Mouse (Mus musculus) megakaryocyte, embryonic 14.5 days (primary cell): Measurements from ENCODE around the gene Ripor2. TPM values are rescaled to one million over a fixed set of nuclear protein-coding genes. Genes with fewer than 3 reads are reported as not detected.

Experiments used
- H3K27me3 ChIP-seq: replicated peaks from 2 replicates; pipeline ENCODE3; 2012; ENCODE audit warnings: inconsistent platforms
- H3K36me3 ChIP-seq: replicated peaks from 2 replicates; pipeline ENCODE3; 2012; ENCODE audit warnings: low read length, inconsistent platforms, mixed read lengths
- H3K4me1 ChIP-seq: 2 replicates; pipeline ENCODE4 v1.6.1; 2012; ENCODE audit warnings: inconsistent platforms
- H3K4me3 ChIP-seq: replicated peaks from 2 replicates; pipeline ENCODE3; 2012; ENCODE audit warnings: moderate library complexity, mild to moderate bottlenecking, inconsistent platforms
- H3K9me3 ChIP-seq: 2 replicates; pipeline ENCODE4 v1.6.1; 2012; ENCODE audit warnings: inconsistent platforms
- FLI1 ChIP-seq: IDR thresholded peaks from 2 replicates; pipeline ENCODE4 v1.6.1; 2012; ENCODE audit warnings: low read length, inconsistent platforms, mixed read lengths
- GATA1 ChIP-seq: IDR thresholded peaks from 3 replicates; pipeline ENCODE4 v1.6.1; 2012; ENCODE audit warnings: mixed read lengths, low read length, inconsistent platforms, borderline replicate concordance
- polyA plus RNA-seq: library from polyadenylated mRNA; stranded (reverse); fragments of >175 nt; gene quantifications from 2 replicates; pipeline ENCODE4 v1.2.3, GENCODE M21; 2012; ENCODE audit warnings: low replicate concordance; ENCODE audit not compliant: insufficient read depth

Ripor2 gene
- polyA plus RNA-seq, 1 experiment = 12.6 TPM

DNA sequence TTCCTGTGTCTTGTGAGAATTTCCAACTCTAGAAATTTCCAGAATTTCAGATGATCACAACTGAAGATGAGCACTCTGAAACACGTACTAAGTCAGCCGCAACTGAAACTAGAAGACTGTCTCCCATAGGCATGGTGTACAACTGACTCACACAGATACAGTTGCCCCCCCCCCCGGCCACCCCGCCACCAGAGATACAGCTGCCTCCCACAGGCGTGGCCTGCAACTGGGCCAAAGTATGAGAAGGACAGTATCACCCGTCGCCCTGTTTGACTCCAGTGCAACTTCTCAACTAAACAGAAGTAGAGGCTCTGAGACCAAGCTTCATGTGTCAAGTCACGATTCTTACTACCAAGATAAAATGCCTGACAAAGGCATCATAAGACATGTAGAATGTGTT is 1.2 kb upstream of the Ripor2 start:
- peaks cover 74% of the 10 kb centered on the region for H3K4me1 ChIP-seq
- H3K4me3 ChIP-seq = no peak overlapping the region
- peaks cover 82% of the 10 kb centered on the region for H3K36me3 ChIP-seq
- H3K9me3 ChIP-seq = no peaks in the 10 kb centered on the region
- H3K27me3 ChIP-seq = no peaks in the 10 kb centered on the region
- TF ChIP-seq GATA1 (no peak), FLI1 (no peak)

DNA sequence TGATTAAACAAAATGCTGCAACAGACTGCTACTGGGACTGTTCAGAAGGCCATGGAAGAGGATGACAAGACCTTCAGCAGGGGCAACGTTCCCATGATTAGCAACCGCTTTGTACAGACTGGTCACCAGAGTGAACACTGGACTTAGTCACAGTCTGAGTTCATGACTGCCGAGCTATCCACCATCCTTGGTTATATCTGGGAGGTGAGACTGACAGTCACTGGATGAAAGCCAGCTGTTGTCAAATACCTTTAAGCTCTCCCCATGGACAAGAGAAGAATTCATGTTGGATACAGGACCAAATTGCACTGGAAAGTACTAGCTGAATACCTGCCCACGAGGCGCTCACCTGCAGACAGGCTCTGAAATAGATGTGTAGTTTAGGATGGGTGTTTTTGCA is 2.4 kb downstream of the Ripor2 start:
- Histone ChIP-seq H3K9me3 (no peaks in the 10 kb centered on the region), H3K4me3 (no peak overlapping the region), H3K4me1 (peaks cover 72% of the 10 kb centered on the region), H3K27me3 (no peaks in the 10 kb centered on the region), H3K36me3 (peaks cover 83% of the 10 kb centered on the region)
- no peak for TF ChIP-seq GATA1
- TF ChIP-seq FLI1 = no peak

DNA sequence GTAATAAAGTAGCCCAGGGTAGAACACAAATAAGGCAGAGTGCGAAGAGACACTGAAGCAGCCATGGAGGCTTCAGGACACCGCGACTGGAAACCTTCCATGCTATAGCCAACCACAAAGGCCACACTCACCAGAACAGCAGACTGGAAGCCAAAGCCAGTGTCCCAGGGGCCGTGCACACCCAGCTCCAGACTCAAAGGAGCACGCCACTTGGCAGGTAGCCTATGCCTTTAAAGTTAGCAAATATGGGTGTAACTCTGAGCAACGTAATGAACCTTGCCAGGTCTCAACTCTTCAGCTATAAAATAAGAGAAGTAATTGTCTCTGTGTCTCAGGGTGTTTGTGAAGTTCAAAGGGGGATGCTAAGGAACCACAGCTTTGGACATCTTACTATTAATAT is 2.9 kb downstream of the Ripor2 start:
- H3K4me1 ChIP-seq = peaks cover 75% of the 10 kb centered on the region
- no peak overlapping the region for H3K4me3 ChIP-seq
- TF ChIP-seq FLI1 = no peak
- TF ChIP-seq GATA1 = no peak
- H3K36me3 ChIP-seq = peaks cover 87% of the 10 kb centered on the region
- H3K9me3 ChIP-seq = no peaks in the 10 kb centered on the region
- no peaks in the 10 kb centered on the region for H3K27me3 ChIP-seq

DNA sequence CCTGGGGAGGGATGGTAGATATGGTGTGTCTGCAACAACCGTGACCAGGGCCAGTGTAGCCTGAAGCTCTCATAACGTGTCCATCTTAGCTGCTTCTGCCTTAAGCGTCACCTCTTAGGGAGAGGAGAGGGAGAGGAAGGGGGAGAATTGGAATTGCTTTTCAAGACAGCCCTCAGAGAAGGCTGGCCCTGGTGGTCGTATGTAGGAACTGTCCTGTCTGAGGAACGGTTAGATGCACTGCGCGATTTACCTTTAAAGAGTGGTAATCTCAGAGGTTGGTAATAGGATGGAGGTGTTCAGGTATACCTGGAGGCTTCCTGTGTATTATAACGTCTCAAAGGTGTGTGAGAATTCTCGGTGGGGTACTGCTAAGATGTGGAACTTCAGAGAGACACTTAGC is 3.4 kb downstream of the Ripor2 start:
- Histone ChIP-seq H3K9me3 (no peaks in the 10 kb centered on the region), H3K36me3 (peaks cover 88% of the 10 kb centered on the region), H3K4me1 (peaks cover 80% of the 10 kb centered on the region), H3K27me3 (no peaks in the 10 kb centered on the region), H3K4me3 (no peak overlapping the region)
- no peak for TF ChIP-seq GATA1
- TF ChIP-seq FLI1 = no peak

DNA sequence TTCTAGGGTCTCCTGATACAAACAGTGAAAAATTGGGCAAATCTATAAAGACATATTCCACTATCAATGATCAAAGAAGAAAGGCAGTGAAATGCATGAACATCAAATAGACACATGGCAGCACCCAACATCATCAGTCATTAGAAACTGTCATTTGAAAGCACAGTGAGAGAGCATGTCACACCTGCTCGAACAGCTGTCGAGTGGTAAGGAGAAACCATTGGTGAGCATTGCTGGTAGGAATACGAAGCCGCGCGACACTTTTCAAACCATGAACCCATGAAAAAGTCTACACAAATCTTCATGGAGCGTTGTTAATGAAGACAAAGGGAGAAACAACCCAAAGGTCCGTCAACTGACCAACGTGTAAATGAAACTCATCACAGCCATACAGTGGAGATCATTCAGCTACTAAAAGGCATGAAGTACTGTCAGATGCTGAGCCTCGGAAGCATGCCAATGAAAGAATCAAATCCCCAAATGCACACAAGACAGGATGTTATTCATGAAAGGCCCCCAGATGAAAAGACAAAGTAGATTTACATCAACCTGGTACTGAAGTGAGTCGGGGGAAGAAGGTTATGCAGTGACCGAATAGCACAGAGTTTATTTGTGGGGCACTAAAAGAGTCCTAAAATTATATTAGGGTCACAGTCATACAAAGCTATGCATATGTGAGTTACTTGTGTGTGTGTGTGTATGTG is 5.4 kb downstream of the Ripor2 start:
- TF ChIP-seq FLI1 (no peak), GATA1 (no peak)
- Histone ChIP-seq H3K4me3 (no peak overlapping the region), H3K36me3 (peaks cover 88% of the 10 kb centered on the region), H3K4me1 (peaks cover 84% of the 10 kb centered on the region), H3K9me3 (no peaks in the 10 kb centered on the region), H3K27me3 (no peaks in the 10 kb centered on the region)

DNA sequence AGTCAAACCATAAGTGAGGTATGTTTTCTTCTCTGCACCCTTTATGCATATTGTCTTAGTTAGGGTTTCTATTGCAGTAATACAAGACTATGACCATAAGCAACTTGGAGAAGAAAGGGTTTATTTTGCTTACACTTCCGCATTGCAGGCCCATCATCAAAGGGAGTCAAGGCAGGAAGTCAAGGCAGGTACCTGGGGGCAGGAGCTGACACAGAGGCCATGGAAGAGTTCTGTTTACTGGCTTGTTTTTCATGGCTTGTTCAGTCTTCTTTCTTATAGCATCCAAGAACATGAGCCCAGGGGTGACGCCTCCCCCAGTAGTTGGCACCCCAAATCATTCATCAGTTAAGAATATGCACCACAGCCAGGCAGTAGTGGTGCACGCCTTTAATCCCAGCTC is 6.6 kb downstream of the Ripor2 start:
- H3K4me1 ChIP-seq = peaks cover 78% of the 10 kb centered on the region
- H3K4me3 ChIP-seq = no peak overlapping the region
- no peak for TF ChIP-seq FLI1
- TF ChIP-seq GATA1 = no peak
- H3K36me3 ChIP-seq = peaks cover 85% of the 10 kb centered on the region
- H3K9me3 ChIP-seq = no peaks in the 10 kb centered on the region
- H3K27me3 ChIP-seq = no peaks in the 10 kb centered on the region

DNA sequence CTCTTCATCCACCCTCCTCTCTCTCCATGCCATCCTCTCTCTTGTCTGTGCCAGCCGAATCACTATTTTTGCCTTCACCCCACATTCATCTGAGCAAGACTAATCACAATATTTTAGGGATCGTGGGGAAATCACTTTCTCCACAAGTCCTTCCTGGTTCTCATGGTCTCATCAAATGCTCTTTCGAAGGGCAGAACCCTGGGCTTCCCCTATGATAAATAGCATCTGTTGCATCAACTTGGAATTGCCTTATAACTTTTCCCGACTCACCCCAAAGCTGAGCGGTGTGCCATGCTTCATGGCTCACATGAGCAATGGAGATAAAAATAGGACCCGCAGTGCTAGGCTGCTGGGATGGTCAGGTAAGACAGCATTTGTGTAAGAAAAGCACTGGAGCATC is 9.7 kb downstream of the Ripor2 start:
- Histone ChIP-seq H3K27me3 (no peaks in the 10 kb centered on the region), H3K36me3 (peaks cover 89% of the 10 kb centered on the region)

DNA sequence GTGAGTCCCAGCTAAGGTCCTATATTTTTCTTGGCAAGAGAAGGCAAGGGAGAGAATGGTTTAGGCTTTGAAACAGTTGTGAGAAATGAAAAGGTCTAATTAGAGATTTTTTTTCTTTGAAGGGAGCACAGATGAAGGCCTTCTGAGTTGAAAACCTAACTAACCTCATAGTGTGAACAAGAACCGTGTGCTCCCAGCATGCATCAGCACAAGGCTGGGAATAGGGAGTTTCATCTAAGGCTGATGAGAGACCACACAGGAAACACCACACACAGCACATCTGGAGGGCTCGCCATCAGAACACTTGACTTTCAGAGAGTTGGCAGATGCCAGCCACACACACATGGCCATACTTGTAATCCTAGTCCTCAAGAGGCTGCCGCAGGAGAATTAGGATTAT is 12.3 kb downstream of the Ripor2 start:
- Histone ChIP-seq H3K27me3 (no peaks in the 10 kb centered on the region), H3K36me3 (peaks cover 93% of the 10 kb centered on the region), H3K9me3 (peaks cover 6% of the 10 kb centered on the region), H3K4me1 (peaks cover 77% of the 10 kb centered on the region), H3K4me3 (no peak overlapping the region)
- TF ChIP-seq GATA1 = no peak
- TF ChIP-seq FLI1 = no peak

More for the DNA sequence above, 9.7 kb downstream of the Ripor2 start:
- no peak overlapping the region for H3K4me3 ChIP-seq
- peaks cover 6% of the 10 kb centered on the region for H3K9me3 ChIP-seq
- peaks cover 73% of the 10 kb centered on the region for H3K4me1 ChIP-seq
- TF ChIP-seq FLI1 (no peak), GATA1 (no peak)

DNA sequence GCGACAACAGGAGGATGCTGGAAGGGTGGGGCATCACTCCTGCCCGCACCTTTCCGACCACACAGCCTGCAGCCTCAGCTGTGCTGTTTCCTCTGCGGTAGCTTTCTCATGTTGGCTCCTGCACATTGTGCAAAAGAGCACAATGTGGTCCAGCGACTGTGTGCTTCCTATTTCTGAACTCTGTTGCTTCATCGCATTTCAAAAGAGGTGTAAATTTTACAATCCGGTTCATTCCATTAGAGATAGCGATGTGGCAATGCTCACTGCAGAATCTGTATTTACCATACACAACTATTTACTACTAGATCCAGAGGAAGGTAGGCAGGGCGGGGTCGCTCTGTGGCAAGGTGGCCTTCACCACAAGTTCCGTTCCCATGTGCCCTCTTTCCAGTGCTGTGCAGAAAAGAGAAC is 17.6 kb downstream of the Ripor2 start:
- H3K36me3 ChIP-seq = peaks cover 75% of the 10 kb centered on the region
- TF ChIP-seq GATA1 (no peak), FLI1 (no peak)
- peaks cover 90% of the 10 kb centered on the region for H3K4me1 ChIP-seq
- peaks cover 6% of the 10 kb centered on the region for H3K9me3 ChIP-seq
- no peaks in the 10 kb centered on the region for H3K27me3 ChIP-seq
- peak overlapping the region; percentile 66 for H3K4me3 ChIP-seq

DNA sequence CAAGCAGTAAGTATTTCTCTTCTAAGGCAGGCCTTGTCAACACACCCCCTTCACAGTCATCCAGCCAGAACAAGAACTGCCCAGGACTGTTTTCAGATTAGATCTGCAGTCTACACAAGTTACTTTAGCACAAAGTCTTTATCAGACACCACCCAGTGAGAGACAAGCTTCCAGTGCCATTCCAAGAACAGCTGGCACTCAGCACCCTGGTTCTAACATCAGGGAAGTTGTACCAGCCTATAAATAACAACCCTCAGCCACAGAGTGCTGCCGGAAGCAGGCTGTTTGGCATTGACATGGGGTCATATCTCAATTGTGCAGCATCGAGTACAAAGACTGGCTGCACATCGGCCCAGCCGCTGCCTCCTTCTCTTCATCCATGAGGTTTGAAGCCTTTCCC is 21.0 kb downstream of the Ripor2 start:
- H3K27me3 ChIP-seq = no peaks in the 10 kb centered on the region
- no peaks in the 10 kb centered on the region for H3K9me3 ChIP-seq
- H3K36me3 ChIP-seq = peaks cover 72% of the 10 kb centered on the region
- peaks cover 98% of the 10 kb centered on the region for H3K4me1 ChIP-seq
- H3K4me3 ChIP-seq = peak overlapping the region; percentile 93
- 0 out of 2 replicates have a peak, but pooled peaks have one; percentile 30 for TF ChIP-seq FLI1
- TF ChIP-seq GATA1 = peak; percentile 68; the same call in 1 of the 3 replicates
